Mouse (Mus musculus) spleen, adult 2 months (tissue): ENCODE data around the gene Il4ra.

Experiments used
- CTCF ChIP-seq: fragments of 200-500 bp; IDR thresholded peaks from 2 replicates; pipeline ENCODE4 v1.5.1; 2011; ENCODE audit warnings: mild to moderate bottlenecking, inconsistent platforms; ENCODE audit not compliant: insufficient read depth, insufficient read length, insufficient replicate concordance; ENCODE audit errors: extremely low read depth
- POLR2A ChIP-seq: fragments of 200-500 bp; IDR thresholded peaks from 2 replicates; pipeline ENCODE4 v1.6.1; 2011; ENCODE audit warnings: low read depth, low read length, inconsistent platforms

DNA sequence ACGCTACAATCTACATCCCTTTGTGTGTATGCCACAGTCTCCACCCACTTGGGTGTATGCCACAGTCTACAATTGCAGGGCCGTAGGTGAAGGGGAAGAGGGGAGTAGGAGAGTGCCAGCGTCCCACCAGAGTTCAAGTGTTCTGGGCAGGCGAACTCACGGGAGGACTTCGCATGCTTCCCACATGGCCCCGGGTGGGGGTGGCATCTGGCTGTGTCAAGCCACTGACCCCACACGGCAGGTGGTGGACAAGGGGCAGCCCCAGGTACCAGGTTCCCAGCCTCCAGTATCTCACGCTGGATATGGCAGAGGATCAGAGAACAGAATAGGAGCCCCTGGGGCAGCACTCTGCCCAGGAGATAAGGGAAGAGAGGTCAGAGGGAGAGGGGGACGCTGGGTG is 46.4 kb upstream of the Il4ra start:
- no peak for TF ChIP-seq POLR2A
- no peak for TF ChIP-seq CTCF
